Mouse (Mus musculus): ENCODE results near the gene Exoc4.

The Exoc4 gene

GRCm38 (mm10) chr6:33310486-33310885 lies 61.6 kb downstream of the Exoc4 start:
- no peak for DNase-seq

GRCm38 (mm10) chr6:33322849-33323248 lies 74.0 kb downstream of the Exoc4 start:
- no peak for DNase-seq

DNA sequence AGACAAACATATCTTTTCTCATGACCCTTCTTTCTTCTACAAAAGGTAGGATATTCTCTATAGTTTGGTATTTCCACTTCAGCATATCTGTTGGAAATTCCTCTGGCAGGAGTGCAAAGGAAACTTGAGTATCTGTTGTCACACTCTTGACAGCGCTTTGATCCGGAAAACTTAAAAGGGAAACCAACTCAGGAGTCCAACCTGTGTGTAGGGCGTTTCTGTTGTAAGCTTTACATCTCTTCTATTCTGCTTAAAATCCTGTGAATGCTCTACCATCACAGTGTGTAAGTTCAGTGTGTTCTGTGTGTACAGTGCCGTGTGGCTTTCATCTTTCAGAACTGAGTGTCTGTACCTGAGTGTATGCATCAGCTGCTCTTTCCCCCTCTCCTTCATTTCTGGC lies 74.5 kb downstream of the Exoc4 start:
- no peak for DNase-seq

- no peak for DNase-seq
Measured at GRCm38 (mm10) chr6:33328326-33328725, 79.4 kb downstream of the Exoc4 start.

DNA sequence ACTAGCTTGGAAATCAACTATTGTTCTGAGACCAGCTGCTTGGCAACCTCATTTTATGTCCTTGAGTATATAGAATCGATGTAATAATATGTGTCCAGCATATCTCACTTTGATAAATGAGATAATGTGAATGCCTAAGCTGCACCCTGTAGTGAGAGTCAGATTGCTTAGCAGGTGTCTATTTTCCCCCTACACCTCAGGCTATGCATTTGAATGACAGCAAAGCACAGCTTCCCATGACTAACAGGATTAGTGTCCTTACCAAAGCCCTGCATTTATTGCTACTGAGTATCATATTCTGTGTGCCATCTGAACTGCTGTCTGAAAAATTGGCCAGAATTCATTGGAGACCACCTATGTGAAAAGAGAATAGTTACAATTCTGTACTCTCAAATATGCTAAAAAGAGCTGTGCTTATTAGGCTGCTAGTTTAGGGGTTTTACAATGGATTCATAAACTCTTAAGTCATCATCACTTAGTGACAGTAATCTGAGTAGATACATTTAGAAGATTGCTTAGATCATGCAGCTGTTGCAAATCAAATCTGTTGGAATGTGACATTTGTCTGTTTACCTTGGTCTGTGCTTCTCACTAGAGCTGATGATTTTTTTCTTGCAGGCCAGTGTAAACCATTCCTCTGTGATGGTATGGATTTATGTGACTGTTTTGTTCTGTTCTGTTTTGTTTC lies 98.3 kb downstream of the Exoc4 start:
- no peak for DNase-seq

- no peak for DNase-seq
Measured at GRCm38 (mm10) chr6:33361613-33362012, 112.7 kb downstream of the Exoc4 start.

GRCm38 (mm10) chr6:33380517-33380916 lies 131.6 kb downstream of the Exoc4 start:
- peak; percentile 25 to 53 for DNase-seq

- DNase-seq = no peak
Measured at GRCm38 (mm10) chr6:33382176-33382575, 133.3 kb downstream of the Exoc4 start.

DNA sequence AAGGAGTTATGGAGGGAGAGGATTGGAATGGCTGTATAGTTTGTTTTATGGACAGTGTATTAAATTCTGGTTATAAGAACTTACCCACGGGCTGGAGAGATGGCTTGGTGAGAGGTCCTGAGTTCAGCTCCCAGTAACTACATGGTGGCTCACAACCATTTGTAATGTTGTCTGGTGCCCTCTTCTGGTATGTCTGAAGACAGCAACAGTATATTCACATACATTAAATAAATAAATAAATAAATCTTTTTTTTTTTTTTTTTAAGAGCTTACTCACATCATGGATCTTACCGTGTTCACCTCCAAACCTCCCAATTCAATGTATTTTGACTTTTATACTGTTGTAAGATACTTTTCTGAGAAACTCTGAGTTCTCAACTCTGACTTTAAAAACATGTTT lies 143.1 kb downstream of the Exoc4 start:
- no peak for DNase-seq

GRCm38 (mm10) chr6:33399491-33399890 lies 150.6 kb downstream of the Exoc4 start:
- no peak for DNase-seq

DNA sequence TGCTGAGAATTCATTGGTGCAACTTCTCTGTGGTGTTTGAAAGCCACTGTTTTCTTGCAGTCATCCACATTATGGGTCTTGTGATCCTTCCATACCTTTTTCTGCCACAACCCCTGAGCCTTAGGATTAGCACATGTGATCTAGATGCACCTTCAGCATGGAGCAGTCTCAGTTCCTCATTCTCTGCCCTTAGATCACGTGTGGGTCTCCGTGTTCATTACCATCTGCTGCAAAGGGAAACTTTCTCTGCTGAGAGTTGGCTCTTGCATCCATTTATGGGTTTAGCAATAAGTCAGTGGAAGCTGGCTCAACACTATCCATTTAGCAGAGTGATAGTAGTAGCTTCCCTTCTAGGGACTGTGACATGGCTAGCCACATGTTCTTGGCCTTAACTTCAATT lies 152.3 kb downstream of the Exoc4 start:
- no peak for DNase-seq

DNA sequence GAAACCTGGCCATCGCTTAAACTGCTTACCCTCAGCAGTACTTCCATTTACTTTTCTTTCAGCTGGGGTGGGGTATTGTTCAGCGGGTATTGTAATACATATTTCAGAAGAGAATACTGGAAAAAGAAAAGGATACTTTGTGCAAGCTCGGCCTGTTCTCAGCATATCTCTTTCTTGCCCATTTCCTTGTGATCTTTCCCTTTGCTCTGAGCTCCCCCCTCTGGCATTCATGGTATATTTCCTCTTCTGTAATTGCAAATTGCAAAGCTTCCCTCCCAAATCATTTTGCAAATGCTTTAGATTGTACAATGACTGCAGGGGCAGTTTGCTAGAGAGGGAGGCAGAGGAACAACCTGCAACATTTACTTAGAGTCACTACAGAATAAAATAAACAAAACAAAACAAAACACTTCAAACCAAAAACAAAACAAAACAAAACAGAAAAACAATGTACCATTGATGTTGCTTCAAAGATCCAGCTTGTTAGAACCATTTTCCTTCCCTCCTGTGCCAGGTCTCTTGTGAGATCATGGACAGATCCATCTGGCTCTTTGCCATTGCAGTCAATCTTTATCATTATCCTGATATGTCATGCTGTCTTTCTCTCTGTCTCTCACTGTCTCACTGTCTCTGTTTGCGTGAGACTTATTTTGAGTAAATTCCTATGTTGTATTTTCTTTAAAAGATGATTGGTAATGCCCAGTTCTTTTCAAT lies 156.8 kb downstream of the Exoc4 start:
- no peak for DNase-seq

GRCm38 (mm10) chr6:33409586-33409985 lies 160.7 kb downstream of the Exoc4 start:
- no peak for DNase-seq

GRCm38 (mm10) chr6:33425007-33425406 lies 176.1 kb downstream of the Exoc4 start:
- no peak for DNase-seq

- no peak for DNase-seq
Measured at GRCm38 (mm10) chr6:33431207-33431787, 182.4 kb downstream of the Exoc4 start.

GRCm38 (mm10) chr6:33440508-33440907 lies 191.6 kb downstream of the Exoc4 start:
- DNase-seq = no peak

DNA sequence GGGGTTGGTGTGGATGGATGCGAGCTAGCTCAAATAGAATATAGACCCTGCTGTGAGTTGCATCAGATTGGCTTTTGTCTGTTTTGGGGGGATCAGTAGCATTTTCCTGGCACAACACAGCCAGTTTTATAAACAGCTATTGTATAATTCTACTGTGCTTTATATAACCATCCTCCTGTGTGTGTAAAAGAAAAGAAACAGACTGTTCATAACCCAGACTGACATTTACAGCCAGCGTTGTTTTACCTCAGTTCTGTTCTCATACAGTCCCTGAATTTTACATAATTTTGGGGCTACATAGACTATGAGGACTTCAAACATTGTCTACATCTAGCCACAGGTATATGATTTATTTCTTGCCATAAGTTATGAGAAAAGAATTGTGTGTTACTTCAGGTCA lies 204.9 kb downstream of the Exoc4 start:
- no peak for DNase-seq

- no peak for DNase-seq
Measured at GRCm38 (mm10) chr6:33454354-33454753, 205.5 kb downstream of the Exoc4 start.

DNA sequence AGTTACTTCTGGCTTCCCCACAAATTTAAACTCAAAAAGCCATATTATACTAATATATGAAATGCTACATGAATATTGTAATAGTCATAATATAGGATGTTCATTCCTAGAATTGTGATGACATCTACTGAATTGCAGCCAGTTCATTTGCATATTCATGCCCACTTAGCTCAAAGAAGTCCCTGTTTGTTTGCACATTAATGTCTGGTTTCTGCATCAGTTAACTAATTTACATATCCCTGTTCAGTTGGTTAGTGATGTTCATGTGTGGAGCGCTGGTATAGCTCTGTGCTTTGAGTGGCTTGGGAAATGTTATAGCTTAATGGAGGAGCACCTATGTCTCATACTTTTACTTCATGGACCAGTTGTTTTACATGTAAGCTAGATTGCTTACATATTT lies 206.4 kb downstream of the Exoc4 start:
- no peak for DNase-seq

DNA sequence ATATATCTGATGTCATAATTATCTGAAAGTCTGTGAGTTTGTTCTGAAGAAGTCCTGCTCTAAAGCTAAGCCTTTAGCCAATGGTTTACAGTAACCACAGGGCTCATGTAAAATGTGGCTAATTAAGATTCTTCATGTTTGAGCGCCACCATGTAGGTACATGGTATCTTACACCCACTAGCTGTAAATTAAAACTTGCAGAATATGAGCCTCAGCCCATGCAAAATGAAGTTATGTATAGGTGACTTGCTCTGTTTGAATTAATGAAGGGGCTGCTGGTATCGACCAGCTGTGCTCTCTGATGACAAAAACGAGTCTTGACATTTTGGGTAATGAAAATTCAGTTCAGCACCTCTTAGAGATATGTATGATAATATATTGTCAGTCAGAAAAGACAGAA lies 216.0 kb downstream of the Exoc4 start:
- DNase-seq = no peak

DNA sequence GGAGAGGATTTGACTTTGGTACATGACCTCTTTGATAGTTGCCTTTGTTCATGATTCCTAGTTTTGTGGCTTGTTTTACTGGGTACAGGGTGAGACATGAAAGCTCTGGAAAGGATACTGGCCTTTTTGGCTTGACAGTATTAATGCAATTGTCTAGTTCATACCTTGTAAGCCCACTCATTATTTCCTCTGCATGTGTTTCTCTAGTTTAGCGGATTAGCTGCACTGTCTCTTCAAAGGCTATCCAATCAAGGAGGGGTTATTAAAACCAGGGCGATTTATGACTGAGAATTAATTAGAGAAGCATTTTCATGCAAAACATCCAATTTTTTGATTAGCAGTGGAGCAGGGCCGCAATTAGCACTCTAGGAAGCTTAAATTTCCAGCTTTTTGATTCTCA lies 216.5 kb downstream of the Exoc4 start:
- no peak for DNase-seq

GRCm38 (mm10) chr6:33466168-33466839 lies 217.4 kb downstream of the Exoc4 start:
- DNase-seq = no peak

DNA sequence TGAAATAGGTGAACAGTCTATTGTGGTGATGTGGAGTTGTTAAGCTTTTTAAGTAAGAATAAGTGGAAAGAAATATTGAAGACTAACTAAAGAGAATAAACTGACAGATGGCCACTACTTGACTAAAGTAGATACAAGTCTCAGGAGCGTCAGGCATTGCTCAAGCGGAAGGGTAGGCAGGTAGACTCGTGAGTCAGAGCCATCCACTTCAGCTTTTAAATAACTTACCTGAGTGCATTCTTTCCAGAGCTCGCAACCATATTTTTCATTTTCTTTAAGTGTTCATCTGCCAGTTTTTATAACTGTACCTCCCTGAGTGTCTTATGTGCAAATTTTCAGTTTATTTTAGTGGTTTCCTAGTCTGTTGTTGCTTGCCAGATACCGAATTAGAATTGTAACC lies 219.6 kb downstream of the Exoc4 start:
- no peak for DNase-seq

- no peak for DNase-seq
Measured at GRCm38 (mm10) chr6:33476134-33476533, 227.2 kb downstream of the Exoc4 start.
